Mouse (Mus musculus) thymus, adult 2 months (tissue): ENCODE measurements at regions not wholly inside any gene's neighbourhood (a gene's known extent, or its start where the extent isn't known, plus 50 kb on each side); places are given as distances from the start of the nearest gene placed in this dataset.

Experiments used
- DNase-seq: peaks from one replicate; pipeline ENCODE4 v3.0.0; 2021
- H3K27ac ChIP-seq: fragments of 200-500 bp; 2 replicates; pipeline ENCODE4 v1.5.1; 2012; ENCODE audit warnings: low read length, control low read depth; ENCODE audit not compliant: control insufficient read depth, insufficient read depth
- H3K27me3 ChIP-seq: fragments of 200-500 bp; 2 replicates; pipeline ENCODE4 v1.6.1; 2012; ENCODE audit warnings: mild to moderate bottlenecking, low read length, moderate library complexity, mixed read lengths; ENCODE audit not compliant: control insufficient read depth, insufficient read depth
- H3K36me3 ChIP-seq: fragments of 200-500 bp; 2 replicates; pipeline ENCODE4 v1.6.1; 2012; ENCODE audit warnings: mild to moderate bottlenecking, low read length, moderate library complexity; ENCODE audit not compliant: control insufficient read depth, insufficient read depth
- H3K4me1 ChIP-seq: fragments of 200-500 bp; replicated peaks from 2 replicates; pipeline ENCODE4 v1.6.1; 2012; ENCODE audit warnings: low read length; ENCODE audit not compliant: control insufficient read depth, insufficient read depth
- H3K4me3 ChIP-seq: fragments of 200-500 bp; 2 replicates; pipeline ENCODE4 v1.5.1; 2012; ENCODE audit warnings: mild to moderate bottlenecking, low read length, control low read depth, moderate library complexity; ENCODE audit not compliant: control insufficient read depth, insufficient read depth
- CTCF ChIP-seq: fragments of 200-500 bp; IDR thresholded peaks from 2 replicates; pipeline ENCODE4 v1.5.1; 2012; ENCODE audit warnings: mild to moderate bottlenecking, control low read depth, low read length, moderate library complexity, borderline replicate concordance; ENCODE audit not compliant: control insufficient read depth, poor library complexity, insufficient read depth; ENCODE audit errors: extremely low read depth
- POLR2A ChIP-seq: fragments of 200-500 bp; IDR thresholded peaks from 2 replicates; pipeline ENCODE4 v1.6.1; 2012; ENCODE audit warnings: mild to moderate bottlenecking, low read length, control low read depth, moderate library complexity; ENCODE audit not compliant: control insufficient read depth, poor library complexity, insufficient read depth; ENCODE audit errors: extremely low read depth
- WGBS: fragments of 180-500 bp; shearing (Covaris S2); methylation state at CpG from one replicate; pipeline ENCODE4 v1.1.7; 2018; 5-methylcytosine and 5-hydroxymethylcytosine counted together

- TF ChIP-seq CTCF (no peak), POLR2A (no peak)
- Histone ChIP-seq H3K36me3 (no peaks in the 10 kb centered on the region), H3K4me3 (no peak overlapping the region), H3K27me3 (no peaks in the 10 kb centered on the region), H3K4me1 (no peaks in the 10 kb centered on the region), H3K27ac (no peak overlapping the region)
- DNase-seq, result no peak
Observed at GRCm38 (mm10) chr1:120734846-120735245, 132.6 kb downstream of the En1 start.

- no peaks in the 10 kb centered on the region for H3K4me1 ChIP-seq
- no peak for DNase-seq
- TF ChIP-seq CTCF, result no peak
- no peak for TF ChIP-seq POLR2A
- H3K4me3 ChIP-seq, result no peak overlapping the region
- 75% methylated on average over 6 of the region's 6 CpGs for WGBS
- no peak overlapping the region for H3K27ac ChIP-seq
- H3K36me3 ChIP-seq, result no peaks in the 10 kb centered on the region
- no peaks in the 10 kb centered on the region for H3K27me3 ChIP-seq
Observed at GRCm38 (mm10) chr1:120739499-120739898, 137.3 kb downstream of the En1 start.

GRCm38 (mm10) chr1:120741091-120741740 is 139.0 kb downstream of the En1 start:
- Histone ChIP-seq H3K36me3 (no peaks in the 10 kb centered on the region), H3K4me3 (no peak overlapping the region), H3K27ac (no peak overlapping the region), H3K4me1 (no peaks in the 10 kb centered on the region), H3K27me3 (no peaks in the 10 kb centered on the region)
- no peak for TF ChIP-seq POLR2A
- no peak for TF ChIP-seq CTCF
- no peak for DNase-seq
- WGBS, result 88% methylated on average over 16 of the region's 16 CpGs

- TF ChIP-seq POLR2A, result no peak
- TF ChIP-seq CTCF, result no peak
- no peak for DNase-seq
- 86% methylated on average over 6 of the region's 6 CpGs for WGBS
- H3K27ac ChIP-seq, result no peak overlapping the region
- H3K27me3 ChIP-seq, result no peaks in the 10 kb centered on the region
- no peaks in the 10 kb centered on the region for H3K4me1 ChIP-seq
- no peaks in the 10 kb centered on the region for H3K36me3 ChIP-seq
- no peak overlapping the region for H3K4me3 ChIP-seq
Observed at GRCm38 (mm10) chr1:120748963-120749362, 146.7 kb downstream of the En1 start.

GRCm38 (mm10) chr1:120753406-120753805 is 151.2 kb downstream of the En1 start:
- H3K4me3 ChIP-seq, result no peak overlapping the region
- no peaks in the 10 kb centered on the region for H3K27me3 ChIP-seq
- 100% methylated on average over 1 of the region's 1 CpGs for WGBS
- DNase-seq, result no peak
- TF ChIP-seq CTCF (no peak), POLR2A (no peak)
- H3K27ac ChIP-seq, result no peak overlapping the region
- no peaks in the 10 kb centered on the region for H3K4me1 ChIP-seq
- no peaks in the 10 kb centered on the region for H3K36me3 ChIP-seq

GRCm38 (mm10) chr1:120754337-120754736 is 152.1 kb downstream of the En1 start:
- TF ChIP-seq POLR2A, result no peak
- no peak for TF ChIP-seq CTCF
- no peak for DNase-seq
- Histone ChIP-seq H3K27ac (no peak overlapping the region), H3K4me3 (no peak overlapping the region), H3K27me3 (no peaks in the 10 kb centered on the region), H3K36me3 (no peaks in the 10 kb centered on the region), H3K4me1 (no peaks in the 10 kb centered on the region)
- 92% methylated on average over 5 of the region's 5 CpGs for WGBS
